Mouse (Mus musculus): ENCODE data around the gene Rsph10b.
"Not testable (repeated sequence)": the region's sequence is repeated elsewhere in the genome, so short reads cannot be mapped to it uniquely, and the experiment has no call there.

Rsph10b gene

DNA sequence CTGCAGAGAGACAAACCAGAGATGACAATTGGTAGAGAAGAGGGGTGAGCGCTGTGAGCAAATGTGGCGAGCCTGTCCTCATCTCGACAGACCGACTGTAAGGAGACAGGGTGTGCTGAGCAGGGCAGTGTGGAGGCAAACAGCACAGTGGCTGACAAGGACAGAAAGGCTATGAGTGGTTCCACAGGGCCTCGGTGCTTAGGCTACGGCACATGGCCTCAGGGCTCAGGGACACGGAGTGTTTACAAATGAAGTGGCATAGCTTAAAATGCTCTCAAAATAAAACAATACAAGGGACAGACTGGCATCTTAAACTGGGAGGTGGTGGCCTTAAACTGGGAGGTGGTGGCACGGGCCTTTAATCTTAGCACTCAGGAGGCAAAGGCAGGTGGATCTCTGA, 60.4 kb downstream of the Rsph10b start:
- no peak for DNase-seq (ENCODE audit: low spot score in 2 of 2)

DNA sequence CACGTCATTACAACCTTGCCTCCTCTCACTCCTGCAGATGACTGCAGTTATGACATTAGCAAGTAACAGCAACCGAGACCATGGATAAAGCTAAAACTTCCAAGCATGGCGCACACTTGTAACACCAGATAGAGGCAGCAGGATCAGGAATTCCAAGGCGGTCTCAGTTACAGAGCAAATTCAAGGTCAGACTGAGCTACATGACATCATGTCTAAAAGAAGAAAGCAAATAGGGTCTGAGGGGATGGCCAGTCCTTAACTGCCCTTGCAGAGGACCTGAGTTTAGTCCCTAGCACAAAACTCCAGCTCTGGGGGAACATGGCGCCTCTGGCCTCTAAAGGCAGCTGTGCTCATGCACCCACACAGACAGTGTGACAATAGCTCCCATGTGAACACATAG, 61.0 kb downstream of the Rsph10b start:
- no peak for DNase-seq (ENCODE audit: low spot score in 2 of 2)

DNA sequence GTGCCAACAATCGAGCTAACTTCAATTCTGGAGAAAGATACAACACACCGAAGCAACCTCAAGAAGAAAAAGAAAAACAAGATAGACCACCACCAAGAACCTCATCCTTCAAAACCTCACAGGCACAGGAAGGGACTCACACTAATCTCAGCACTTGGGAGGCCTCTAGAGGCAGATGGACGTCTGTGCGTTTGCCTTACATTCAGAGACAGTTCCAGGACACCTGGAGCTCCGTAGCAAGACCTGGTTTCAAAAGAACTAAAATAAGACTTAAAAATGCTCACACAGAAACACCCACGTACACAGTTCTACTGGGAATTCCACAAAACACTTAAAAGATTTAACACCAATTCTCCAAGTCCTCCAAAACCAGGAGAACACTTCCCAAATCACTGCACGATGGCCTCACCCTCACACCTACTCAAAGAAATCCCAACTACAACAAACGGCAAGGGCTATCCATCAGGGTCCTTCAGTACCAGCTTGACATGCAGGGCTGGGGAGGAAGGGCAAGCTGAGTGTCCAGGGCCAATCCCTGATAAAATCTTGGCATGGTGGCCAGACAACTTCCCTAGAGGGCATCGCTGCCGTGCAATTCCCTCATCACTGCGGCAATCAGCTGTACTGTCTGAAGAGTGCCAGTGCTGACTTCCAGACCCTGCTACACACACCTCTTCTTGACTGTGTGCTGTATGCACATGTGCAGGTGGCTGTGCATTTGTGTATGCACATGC, 62.0 kb downstream of the Rsph10b start:
- no peak for DNase-seq (ENCODE audit: low spot score in 2 of 2)

DNA sequence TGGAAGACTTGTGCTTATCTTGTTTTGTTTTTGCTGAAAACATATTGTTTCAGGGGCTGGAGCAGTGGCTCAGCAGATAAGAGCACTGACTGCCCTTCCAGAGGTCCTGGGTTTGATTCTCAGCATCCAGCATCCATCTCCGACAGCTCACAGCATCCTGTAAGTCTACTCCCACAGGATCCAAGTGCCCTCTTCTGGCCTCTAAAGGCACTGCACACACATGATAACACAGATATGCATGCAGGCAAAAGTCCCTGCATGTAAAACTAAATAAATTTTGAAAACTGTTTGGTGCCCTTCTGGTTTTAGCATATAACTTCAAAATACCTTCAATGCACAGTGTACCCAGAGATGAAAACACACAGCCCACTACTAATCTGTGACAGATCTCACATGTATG, 66.6 kb downstream of the Rsph10b start:
- DNase-seq (ENCODE audit: low spot score in 2 of 2) = no peak

DNA sequence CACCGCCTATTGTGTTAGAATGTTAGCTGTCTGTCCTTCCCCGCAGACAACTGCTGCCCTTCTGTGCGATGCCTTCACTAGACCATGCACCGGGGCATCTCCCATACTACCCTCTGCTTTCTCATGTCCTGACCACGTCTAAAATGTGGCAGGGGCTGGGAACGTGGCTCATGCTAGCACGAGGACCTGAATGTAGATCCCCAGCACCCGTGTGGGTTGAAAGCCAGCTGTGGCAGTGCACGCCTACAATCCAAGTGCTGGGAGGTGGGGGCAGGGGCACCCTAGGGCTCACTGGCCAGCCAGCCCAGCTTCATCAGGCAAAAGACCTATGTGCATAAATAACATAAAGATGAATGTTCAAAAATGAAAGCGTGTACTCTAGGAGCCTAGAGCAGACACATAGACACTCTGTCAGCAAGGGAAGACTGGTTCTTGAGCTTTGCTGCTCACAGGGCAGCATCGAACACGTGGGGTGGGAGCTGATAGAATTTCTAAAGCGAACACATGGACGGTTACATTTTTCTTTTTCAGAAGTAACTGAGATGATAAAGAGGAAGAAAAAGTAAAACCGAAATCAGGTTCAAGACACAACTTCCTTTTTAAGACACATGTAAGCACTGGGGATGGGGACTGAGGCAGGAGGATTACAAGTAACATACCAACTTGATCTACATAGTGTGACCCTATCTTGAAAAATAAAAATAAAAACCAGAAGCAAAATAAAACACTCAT, 69.8 kb downstream of the Rsph10b start:
- no peak for DNase-seq (ENCODE audit: low spot score in 2 of 2)

DNA sequence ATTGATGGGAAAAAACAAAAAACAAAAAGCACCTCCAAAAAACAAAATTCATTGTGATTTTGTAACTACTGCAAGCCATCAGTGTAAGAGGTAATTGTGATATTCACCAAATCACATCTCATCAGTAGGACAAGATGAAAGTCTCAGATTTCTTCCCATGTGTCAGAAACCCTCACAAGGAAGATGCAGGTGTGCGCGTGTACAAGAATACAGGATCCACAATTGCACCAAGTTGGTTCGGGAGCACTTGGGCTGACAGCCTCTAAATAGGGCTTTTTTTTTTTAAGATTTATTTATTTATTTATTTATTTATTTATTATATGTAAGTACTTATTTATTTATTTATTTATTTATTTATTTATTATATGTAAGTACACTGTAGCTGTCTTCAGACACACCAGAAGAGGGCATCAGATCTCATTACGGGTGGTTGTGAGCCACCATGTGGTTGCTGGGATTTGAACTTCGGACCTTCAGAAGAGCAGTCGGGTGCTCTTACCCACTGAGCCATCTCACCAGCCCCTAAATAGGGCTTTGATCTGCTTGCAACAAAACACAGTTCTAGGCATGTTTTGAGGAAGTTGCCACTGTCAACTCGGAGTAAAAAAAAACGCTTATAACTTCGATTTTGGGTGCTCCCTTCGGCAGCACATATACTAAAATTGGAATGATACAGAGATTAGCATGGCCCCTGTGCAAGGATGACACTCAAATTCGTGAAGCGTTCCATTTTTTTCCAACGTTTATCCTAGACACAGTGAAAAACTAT, 80.7 kb downstream of the Rsph10b start:
- DNase-seq (ENCODE audit: low spot score in 2 of 2) = not testable (repeated sequence)

DNA sequence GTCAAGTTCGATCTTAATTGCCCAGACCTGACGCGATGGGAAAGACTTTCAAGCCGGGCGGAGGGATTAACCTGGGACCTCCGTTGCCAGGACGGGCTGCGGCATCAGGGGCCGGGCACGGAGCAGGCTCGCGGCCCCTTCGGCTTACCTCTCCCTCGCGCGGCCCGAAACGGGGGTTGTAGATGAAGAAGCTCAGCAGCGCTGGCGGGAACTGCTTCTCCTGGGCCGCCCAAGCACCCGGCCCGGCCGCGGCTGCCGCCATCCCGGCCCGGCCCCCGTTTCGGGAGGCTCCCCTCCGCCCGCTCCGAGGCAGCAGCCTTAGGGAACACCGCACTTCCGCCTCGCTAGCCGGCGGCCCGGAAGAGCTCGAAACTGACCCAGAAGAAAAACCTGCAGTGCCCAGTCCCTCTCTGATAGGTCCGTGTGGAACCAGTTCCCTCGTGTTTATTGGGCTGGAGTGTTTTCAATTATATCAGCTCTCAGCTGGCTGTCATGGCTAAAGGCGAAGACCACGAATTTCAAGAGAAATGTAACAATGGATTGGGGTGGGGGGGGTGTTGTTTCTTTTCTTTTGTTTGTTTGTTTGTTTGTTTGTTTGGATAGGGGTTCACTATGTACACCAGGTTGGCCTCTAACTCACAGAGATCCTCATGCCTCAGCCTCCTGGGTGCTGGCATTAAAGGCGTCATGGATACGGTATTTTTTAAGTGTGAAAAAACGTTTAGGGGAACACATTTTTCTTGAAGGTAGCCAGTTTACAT, 81.9 kb downstream of the Rsph10b start, which contains the start of gene Ccz1:
TSS of gene Ccz1 (minus strand) at position 327 of the 761 bp plus-strand sequence.
- peak; percentile 65 to 74 for DNase-seq (ENCODE audit: low spot score in 2 of 2)

DNA sequence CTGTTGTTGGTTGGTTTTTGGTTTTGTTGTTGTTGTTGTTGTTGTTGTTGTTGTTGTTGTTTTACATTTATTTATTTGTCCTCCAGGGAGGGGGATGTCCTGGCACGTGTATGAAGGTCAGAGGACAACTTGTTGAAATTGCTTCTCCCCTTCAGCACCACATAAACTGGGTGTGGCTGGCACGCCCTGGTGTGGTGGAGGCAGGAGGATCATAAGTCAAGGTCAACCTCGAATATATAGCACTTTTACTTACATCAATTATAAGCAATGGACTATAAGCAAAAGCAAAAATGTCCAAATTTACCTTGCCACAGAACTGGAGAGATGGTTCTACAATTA, 82.4 kb downstream of the Rsph10b start:
- DNase-seq (ENCODE audit: low spot score in 2 of 2) = no peak

DNA sequence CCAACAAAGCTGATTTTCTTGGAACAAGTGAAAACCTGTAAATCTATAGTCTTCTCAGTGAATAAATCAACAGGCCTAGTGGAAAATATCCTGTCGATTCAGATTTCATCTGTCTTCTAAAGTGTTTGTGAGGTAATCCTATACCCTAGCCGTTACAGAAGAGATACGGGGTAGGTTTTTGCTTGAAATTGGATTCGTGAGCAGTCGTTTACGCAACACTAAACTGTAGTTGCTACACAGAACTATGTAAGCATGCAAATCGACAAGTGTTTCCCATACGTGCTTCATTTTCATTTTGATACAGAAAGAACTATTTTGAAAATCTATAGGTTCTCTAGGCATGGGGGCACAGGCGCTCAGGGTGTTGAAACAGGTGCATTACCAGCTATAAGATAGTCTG, 83.0 kb downstream of the Rsph10b start:
- DNase-seq (ENCODE audit: low spot score in 2 of 2) = no peak

DNA sequence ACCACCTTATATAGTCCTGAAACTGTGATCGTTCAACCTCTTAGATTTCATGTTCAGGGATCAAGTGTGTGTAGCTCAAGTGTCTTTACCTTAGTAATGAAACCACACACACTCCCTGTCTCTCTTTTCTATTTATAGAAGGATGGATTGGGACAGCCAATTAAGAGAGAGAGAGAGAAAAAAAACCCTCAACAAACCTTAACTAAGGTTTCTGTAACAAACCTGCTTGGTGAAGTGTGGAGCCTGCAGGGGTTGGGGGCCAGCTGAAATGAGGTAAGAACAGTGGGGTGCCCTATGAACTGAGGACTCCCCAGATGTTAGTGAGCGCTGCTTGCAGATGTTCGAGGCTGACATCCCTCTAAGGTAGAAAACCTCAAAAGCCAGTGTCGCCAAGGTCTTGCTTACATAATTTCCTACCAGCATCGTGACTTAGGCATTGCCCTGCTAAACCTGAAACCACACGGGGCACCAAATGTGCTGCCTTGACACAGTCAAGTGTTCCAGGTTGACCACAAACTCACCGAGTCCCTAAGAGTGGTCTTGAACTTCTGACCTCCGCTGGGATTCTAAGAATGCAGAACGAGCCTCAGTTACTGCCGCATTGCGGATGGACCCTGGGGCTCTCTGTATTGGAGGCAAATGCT, 93.9 kb downstream of the Rsph10b start, which contains the start of gene Ocm:
TSS of gene Ocm (minus strand) at position 51 of the 644 bp plus-strand sequence.
- DNase-seq (ENCODE audit: low spot score in 2 of 2) = no peak

DNA sequence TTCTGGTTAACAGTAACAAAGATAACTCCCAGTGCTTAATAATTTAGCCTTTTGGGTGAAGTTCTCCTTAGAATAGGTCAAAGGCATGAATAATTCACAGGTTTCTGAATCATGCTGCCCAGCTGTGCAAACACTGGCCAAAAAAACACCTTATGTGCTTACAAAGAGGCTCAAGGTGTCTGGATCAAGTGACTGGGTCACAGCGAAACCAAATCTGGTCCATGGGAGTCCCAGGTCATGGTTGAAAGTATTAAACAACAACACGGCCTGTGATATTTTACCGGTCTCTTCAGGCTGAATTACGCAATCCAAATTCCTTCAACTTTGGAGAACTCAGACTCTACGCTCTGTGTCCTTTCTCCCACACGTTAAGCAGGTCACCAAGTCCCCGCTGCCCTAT, 99.7 kb downstream of the Rsph10b start:
- no peak for DNase-seq (ENCODE audit: low spot score in 2 of 2)

DNA sequence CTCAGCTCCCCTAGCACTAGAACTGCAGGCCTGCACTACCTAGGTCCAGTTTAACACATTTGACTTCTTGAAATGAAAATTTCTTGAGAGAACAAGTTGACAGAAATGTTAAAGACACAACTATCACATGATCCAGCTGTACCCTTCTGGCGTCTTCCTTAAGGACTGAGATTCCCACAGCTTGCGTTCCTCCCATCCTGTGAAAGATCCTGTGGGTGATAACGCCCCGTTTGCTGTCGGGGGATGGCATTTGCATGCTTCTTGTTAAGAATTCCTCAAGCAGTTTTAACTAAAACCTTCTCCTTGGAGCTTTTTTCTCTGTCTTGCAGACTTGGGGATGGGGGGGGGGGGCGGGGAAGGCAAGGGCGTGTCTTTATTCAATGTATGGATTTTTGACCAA, 101.7 kb downstream of the Rsph10b start:
- no peak for DNase-seq (ENCODE audit: low spot score in 2 of 2)

All from urinary bladder, postnatal 36 days (tissue).